Mouse (Mus musculus) kidney, adult 18-20 months (tissue): ENCODE data around the gene BC017158.

Experiments used
- DNase-seq: peaks from one replicate; pipeline ENCODE4 v3.0.0; 2021

Gene BC017158

GRCm38 (mm10) chr7:128255757-128256156, 42.2 kb downstream of the BC017158 start:
- DNase-seq: no peak

GRCm38 (mm10) chr7:128254978-128255377, 43.0 kb downstream of the BC017158 start:
- DNase-seq: no peak

- no peak for DNase-seq
These were observed 45.4 kb downstream of the BC017158 start for GRCm38 (mm10) chr7:128252609-128253008.

GRCm38 (mm10) chr7:128251946-128252345, 46.0 kb downstream of the BC017158 start:
- no peak for DNase-seq

- no peak for DNase-seq
These were observed 48.0 kb downstream of the BC017158 start for GRCm38 (mm10) chr7:128249998-128250397.

GRCm38 (mm10) chr7:128248081-128249042, 49.6 kb downstream of the BC017158 start:
- no peak for DNase-seq

GRCm38 (mm10) chr7:128247443-128247842, 50.5 kb downstream of the BC017158 start:
- peak; percentile 84 for DNase-seq

GRCm38 (mm10) chr7:128246496-128247391, 51.2 kb downstream of the BC017158 start, which contains the start of gene Tgfb1i1:
TSS of gene Tgfb1i1 (plus strand) at chr7:128246812.
- peak; percentile 47 for DNase-seq

- no peak for DNase-seq
These were observed 52.4 kb downstream of the BC017158 start for GRCm38 (mm10) chr7:128245547-128245946.

GRCm38 (mm10) chr7:128244410-128245025, 53.5 kb downstream of the BC017158 start:
- no peak for DNase-seq

GRCm38 (mm10) chr7:128243921-128244320, 54.0 kb downstream of the BC017158 start:
- no peak for DNase-seq

GRCm38 (mm10) chr7:128242331-128242730, 55.6 kb downstream of the BC017158 start:
- no peak for DNase-seq

GRCm38 (mm10) chr7:128240131-128240784, 57.7 kb downstream of the BC017158 start:
- peak; percentile 21 for DNase-seq

- peak; percentile 21 for DNase-seq
These were observed 59.0 kb downstream of the BC017158 start for GRCm38 (mm10) chr7:128238991-128239390.

GRCm38 (mm10) chr7:128237927-128238778, 59.8 kb downstream of the BC017158 start, which contains the start of gene 9130023H24Rik:
TSS of gene 9130023H24Rik (minus strand) at chr7:128238031.
- DNase-seq: peak; percentile 100

GRCm38 (mm10) chr7:128237593-128237926, 60.4 kb downstream of the BC017158 start:
- DNase-seq: no peak

GRCm38 (mm10) chr7:128236856-128237592, 60.9 kb downstream of the BC017158 start, which contains the start of gene Armc5:
TSS of gene Armc5 (plus strand) at chr7:128237342.
- DNase-seq: peak; percentile 93

- DNase-seq: no peak
These were observed 61.5 kb downstream of the BC017158 start for GRCm38 (mm10) chr7:128236426-128236825.

GRCm38 (mm10) chr7:128235481-128235880, 62.5 kb downstream of the BC017158 start:
- peak; percentile 35 for DNase-seq

GRCm38 (mm10) chr7:128234796-128235195, 63.2 kb downstream of the BC017158 start:
- no peak for DNase-seq
